Mouse (Mus musculus): ENCODE data around the gene Heatr1. TPM values are rescaled to one million over a fixed set of nuclear protein-coding genes. Genes with fewer than 3 reads are reported as not detected.
A peak's percentile ranks its signal among the peaks of the same experiment; 100 is the strongest.
"Not testable (repeated sequence)": the region's sequence is repeated elsewhere in the genome, so short reads cannot be mapped to it uniquely, and the experiment has no call there.

The Heatr1 gene
- polyA plus RNA-seq, 1 experiment from 2014 or later: 40.7 TPM

DNA sequence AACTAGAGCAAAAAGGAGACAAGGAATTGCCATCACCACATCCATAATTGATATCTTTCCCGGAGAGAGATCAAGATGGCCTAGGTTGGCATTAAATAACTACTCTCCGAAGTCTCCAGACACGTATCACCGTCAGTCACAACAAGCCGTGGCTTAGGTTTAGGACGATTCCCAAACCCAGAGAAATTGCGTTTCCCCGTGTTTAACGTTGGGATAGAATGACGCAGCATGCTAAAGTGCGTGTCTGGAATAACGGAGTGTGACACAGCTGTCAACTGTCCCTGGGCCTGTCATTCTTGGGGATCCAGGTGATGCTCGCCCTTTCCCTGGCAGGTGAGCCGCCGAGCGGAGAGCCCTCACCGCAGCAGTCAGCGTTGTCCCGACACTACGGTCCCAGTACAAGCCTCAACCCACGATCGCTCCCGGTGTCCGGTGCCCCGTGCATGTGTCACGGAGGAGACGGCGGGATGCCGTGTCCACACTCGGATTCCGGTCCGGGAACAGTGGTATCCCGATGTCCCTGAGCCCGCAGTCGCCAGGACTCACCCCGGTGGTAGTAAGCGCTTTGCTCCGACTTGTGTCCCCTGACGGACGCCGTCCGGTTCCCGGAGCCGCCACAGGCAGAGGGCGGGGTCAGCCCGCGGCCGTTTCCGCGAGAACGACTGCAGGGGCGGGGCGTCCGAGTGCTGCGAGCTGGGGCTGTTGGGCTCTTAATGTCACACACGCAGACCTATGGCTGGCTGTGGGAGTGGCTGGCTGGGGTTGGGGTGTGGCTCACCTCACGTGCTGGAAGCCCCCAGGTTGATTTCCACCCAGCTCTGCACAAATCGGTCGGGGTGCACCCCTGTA is 66.3 kb downstream of the Heatr1 start:
- H3K4me1 ChIP-seq: peaks cover 13% of the 10 kb centered on the region
- H3K36me3 ChIP-seq (replicated peaks): no peaks in the 10 kb centered on the region
- H3K4me3 ChIP-seq: peak overlapping the region; percentile 82
- no peaks in the 10 kb centered on the region for H3K9me3 ChIP-seq
- H3K27me3 ChIP-seq (replicated peaks; ENCODE audit: low read depth, poor library complexity, severe bottlenecking): no peaks in the 10 kb centered on the region
- H3K27ac ChIP-seq (replicated peaks): peak overlapping the region; percentile 77
- 1% methylated on average over 59 of the region's 59 CpGs for WGBS
- DNase-seq (ENCODE audit: low spot score): peak; percentile 94

DNA sequence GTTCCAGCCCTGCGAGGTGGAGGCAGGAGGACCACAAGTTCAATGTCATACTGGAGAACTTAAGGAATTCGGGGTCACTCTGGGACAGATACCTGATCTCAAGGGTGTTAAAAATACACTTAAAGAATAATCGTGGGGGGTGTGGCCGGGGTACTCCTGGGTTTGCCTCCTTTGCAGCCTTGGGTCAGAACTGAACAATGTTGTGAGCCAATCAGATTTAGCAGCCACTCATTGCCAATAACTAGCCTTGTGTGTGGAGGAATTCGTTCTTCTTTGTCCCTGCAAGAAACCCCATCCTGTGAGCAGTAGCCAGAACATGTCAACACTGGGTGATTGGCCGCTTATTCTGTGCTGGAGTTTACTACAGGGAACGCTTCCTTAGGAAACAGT is 66.9 kb downstream of the Heatr1 start:
- H3K4me1 ChIP-seq: peaks cover 13% of the 10 kb centered on the region
- H3K36me3 ChIP-seq (replicated peaks): no peaks in the 10 kb centered on the region
- H3K9me3 ChIP-seq: no peaks in the 10 kb centered on the region
- DNase-seq (ENCODE audit: low spot score): no peak
- WGBS: 2% methylated on average over 7 of the region's 7 CpGs
- peak overlapping the region; percentile 77 for H3K27ac ChIP-seq (replicated peaks)
- peak overlapping the region; percentile 82 for H3K4me3 ChIP-seq
- no peaks in the 10 kb centered on the region for H3K27me3 ChIP-seq (replicated peaks; ENCODE audit: low read depth, poor library complexity, severe bottlenecking)

DNA sequence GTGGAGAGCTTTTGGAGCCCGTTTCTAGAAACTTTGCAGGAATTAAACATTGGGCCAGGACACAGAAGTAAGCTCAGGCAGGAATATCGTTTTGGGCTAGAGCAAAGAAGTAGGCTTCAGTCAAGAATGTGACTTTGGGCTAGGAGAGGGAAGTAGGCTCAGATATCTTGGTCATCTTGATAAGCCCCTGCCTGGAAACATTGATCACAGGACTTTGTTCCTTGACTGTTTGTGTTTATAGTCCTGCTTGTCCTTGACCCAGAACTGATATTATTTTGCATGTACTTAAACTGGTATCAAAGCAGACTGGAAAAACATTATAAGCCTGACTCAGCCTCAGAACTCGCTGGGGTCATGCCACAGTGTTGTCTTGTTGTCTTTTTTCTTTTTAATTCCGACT is 67.8 kb downstream of the Heatr1 start:
- Histone ChIP-seq H3K27ac (replicated peaks) (no peak overlapping the region), H3K9me3 (no peaks in the 10 kb centered on the region), H3K36me3 (replicated peaks) (no peaks in the 10 kb centered on the region), H3K27me3 (replicated peaks; ENCODE audit: low read depth, poor library complexity, severe bottlenecking) (no peaks in the 10 kb centered on the region), H3K4me1 (peaks cover 13% of the 10 kb centered on the region), H3K4me3 (no peak overlapping the region)
- 81% methylated on average over 4 of the region's 4 CpGs for WGBS
- DNase-seq (ENCODE audit: low spot score): no peak

DNA sequence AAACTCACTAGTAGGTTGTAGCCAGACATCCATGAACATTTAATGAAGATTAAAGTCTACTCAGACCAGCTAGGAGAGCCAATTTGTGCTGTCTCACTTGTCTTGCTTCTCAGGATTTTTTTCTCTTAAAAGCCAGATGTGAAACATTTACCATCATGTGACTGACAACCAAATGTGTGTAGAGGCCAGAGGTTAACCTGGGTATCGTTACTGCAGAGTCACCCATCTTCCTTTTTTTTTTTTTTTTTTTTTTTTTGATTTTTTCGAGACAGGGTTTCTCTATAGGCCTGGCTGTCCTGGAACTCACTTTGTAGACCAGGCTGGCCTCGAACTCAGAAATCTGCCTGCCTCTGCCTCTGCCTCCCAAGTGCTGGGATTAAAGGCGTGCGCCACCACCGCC is 69.3 kb downstream of the Heatr1 start:
- not testable (repeated sequence) for H3K9me3 ChIP-seq; DNase-seq (ENCODE audit: low spot score)
- WGBS: 83% methylated on average over 6 of the region's 6 CpGs

DNA sequence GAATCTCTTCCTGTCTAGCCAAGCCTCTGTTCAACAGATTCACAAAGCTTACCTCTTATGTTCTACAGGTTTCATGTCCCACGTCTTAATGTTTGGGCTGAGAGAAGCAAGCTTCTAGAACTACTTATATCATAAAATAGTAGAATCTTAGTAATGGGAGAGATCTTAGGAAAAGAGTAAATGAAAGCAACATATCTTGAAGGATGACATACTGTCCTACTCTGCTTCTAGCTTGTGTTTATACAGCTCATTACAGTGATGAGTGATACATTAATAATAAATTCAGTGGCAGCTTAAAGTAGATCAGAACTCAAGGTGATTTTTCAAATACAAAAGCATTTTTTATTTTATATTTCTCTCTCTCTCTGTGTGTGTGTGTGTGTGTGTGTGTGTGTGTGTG is 70.0 kb downstream of the Heatr1 start, which contains the start of gene Lgals8:
Lgals8 (minus strand) TSS at position 101 of the 400 bp plus-strand sequence.
- no peaks in the 10 kb centered on the region for H3K27me3 ChIP-seq (replicated peaks; ENCODE audit: low read depth, poor library complexity, severe bottlenecking)
- no peak for DNase-seq (ENCODE audit: low spot score)
- H3K9me3 ChIP-seq: no peaks in the 10 kb centered on the region
- WGBS: 90% methylated on average over 1 of the region's 1 CpGs
- no peak within 1 kb of the TSS for H3K4me3 ChIP-seq
- H3K36me3 ChIP-seq (replicated peaks): no peaks in the 10 kb centered on the region
- peaks cover 13% of the 10 kb centered on the region for H3K4me1 ChIP-seq
- H3K27ac ChIP-seq (replicated peaks): no peak within 1 kb of the TSS

More for the DNA sequence above, 69.3 kb downstream of the Heatr1 start:
- H3K4me3 ChIP-seq; H3K36me3 ChIP-seq (replicated peaks); H3K27me3 ChIP-seq (replicated peaks; ENCODE audit: low read depth, poor library complexity, severe bottlenecking); H3K27ac ChIP-seq (replicated peaks): not testable (repeated sequence)
- H3K4me1 ChIP-seq: peaks cover 13% of the 10 kb centered on the region

DNA sequence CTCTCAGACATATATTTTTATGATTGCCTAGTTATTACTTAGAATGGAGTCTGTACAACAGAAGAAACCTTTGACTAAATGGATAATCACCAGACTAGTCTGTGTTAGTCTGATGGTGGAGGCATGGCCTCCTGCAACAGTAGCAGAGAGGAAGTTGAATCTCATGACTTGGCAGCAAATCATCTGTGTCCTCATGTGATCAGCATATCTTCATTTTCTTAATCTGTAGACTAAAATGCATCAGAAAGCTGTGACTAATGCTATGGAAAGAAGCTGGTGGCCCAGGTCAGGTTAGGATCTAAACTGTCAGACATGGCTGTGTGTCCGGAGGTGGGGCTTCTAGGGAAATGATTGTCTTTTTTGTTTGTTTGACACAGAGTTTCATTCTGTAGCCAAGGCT is 73.7 kb downstream of the Heatr1 start:
- H3K9me3 ChIP-seq: no peaks in the 10 kb centered on the region
- no peak overlapping the region for H3K27ac ChIP-seq (replicated peaks)
- no peak for DNase-seq (ENCODE audit: low spot score)
- H3K27me3 ChIP-seq (replicated peaks; ENCODE audit: low read depth, poor library complexity, severe bottlenecking): 0 out of 2 replicates have a peak, but pooled peaks cover 4% of the 10 kb centered on the region
- H3K4me1 ChIP-seq: no peaks in the 10 kb centered on the region
- no peaks in the 10 kb centered on the region for H3K36me3 ChIP-seq (replicated peaks)
- 94% methylated on average over 1 of the region's 1 CpGs for WGBS
- H3K4me3 ChIP-seq: no peak overlapping the region

DNA sequence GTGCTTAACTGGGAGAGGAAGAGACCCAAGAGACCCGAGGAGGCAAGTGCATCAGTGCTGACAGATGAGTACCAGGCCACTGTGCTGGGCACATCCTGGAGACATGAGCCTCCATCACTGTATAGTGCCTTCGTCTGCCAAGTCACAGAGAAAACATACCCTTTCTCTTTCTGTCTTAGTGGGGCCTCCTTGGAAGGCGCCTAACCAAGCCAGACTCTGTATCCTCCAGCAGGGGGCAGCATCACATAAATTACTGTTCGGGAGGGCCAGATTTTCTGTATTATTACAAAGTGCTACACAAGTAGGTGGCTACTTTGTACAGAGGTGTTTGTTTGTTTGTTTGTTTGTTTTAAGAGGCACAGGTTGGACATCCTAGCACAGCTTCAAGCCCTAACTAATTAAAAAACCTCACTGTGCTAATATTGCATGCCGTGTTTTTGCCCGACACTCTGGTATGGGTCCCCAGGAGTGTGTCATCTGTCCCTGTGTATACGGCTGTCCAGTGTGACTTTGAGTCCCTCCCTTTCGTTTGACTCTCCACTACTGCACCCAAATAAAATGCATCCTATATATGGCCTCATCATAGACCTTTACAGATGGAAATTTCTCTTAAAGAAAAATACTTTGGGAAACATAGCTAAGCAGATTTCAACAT is 79.0 kb downstream of the Heatr1 start:
- 41% methylated on average over 8 of the region's 8 CpGs for WGBS

DNA sequence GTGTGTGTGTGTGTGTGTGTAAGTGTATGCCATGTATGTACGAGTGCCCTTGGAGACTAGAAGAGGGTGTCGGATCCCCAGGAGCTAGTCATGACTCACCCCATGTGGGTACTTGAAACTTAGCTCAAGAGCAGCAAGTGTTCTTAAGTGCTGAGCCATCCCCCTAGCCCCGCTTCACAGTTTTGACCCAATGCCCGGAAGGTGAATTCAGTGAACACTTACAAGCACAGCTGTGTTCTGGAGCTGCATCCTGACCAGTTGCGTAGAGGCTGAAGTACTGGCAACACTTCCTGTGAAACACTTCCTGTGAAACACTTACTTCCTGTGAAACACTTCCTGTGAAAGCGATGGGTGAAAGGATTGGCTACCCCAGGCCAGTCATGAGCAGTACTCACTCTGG is 80.4 kb downstream of the Heatr1 start:
- Histone ChIP-seq H3K27me3 (replicated peaks; ENCODE audit: low read depth, poor library complexity, severe bottlenecking) (0 out of 2 replicates have a peak, but pooled peaks cover 4% of the 10 kb centered on the region), H3K27ac (replicated peaks) (no peak overlapping the region), H3K4me3 (no peak overlapping the region), H3K9me3 (no peaks in the 10 kb centered on the region), H3K36me3 (replicated peaks) (no peaks in the 10 kb centered on the region), H3K4me1 (peaks cover 3% of the 10 kb centered on the region; the same call in 1 of the 2 replicates)
- WGBS: 89% methylated on average over 6 of the region's 6 CpGs
- DNase-seq (ENCODE audit: low spot score): no peak

More for the DNA sequence above, 79.0 kb downstream of the Heatr1 start:
- 0 out of 2 replicates have a peak, but pooled peaks cover 4% of the 10 kb centered on the region for H3K27me3 ChIP-seq (replicated peaks; ENCODE audit: low read depth, poor library complexity, severe bottlenecking)
- DNase-seq (ENCODE audit: low spot score): peak; percentile 78
- H3K36me3 ChIP-seq (replicated peaks): no peaks in the 10 kb centered on the region
- no peaks in the 10 kb centered on the region for H3K4me1 ChIP-seq
- H3K9me3 ChIP-seq: no peaks in the 10 kb centered on the region
- H3K27ac ChIP-seq (replicated peaks): no peak overlapping the region
- H3K4me3 ChIP-seq: no peak overlapping the region

DNA sequence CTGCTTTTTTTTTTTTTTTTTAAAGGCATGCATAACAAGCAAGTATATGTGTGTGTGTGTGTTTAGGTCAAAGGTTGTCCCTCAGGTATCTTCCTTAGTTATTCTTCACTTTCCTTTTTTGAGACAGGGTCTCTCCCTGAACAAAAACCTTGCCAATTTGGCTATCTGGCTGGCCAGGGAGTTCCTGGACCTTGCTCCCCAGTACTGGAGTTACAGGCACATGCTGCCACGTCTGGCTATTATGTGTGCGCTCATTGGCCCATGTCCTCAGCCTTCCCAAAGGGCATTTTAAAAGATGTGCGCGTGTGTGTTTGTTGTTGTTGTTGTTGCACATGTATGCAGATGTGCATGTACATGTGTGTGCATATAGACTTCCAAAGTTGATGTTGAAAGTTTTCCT is 82.1 kb downstream of the Heatr1 start:
- Histone ChIP-seq H3K4me3 (no peak overlapping the region), H3K4me1 (peaks cover 3% of the 10 kb centered on the region; the same call in 1 of the 2 replicates), H3K27me3 (replicated peaks; ENCODE audit: low read depth, poor library complexity, severe bottlenecking) (0 out of 2 replicates have a peak, but pooled peaks cover 4% of the 10 kb centered on the region), H3K36me3 (replicated peaks) (no peaks in the 10 kb centered on the region), H3K27ac (replicated peaks) (no peak overlapping the region), H3K9me3 (no peaks in the 10 kb centered on the region)
- 91% methylated on average over 4 of the region's 4 CpGs for WGBS
- no peak for DNase-seq (ENCODE audit: low spot score)

DNA sequence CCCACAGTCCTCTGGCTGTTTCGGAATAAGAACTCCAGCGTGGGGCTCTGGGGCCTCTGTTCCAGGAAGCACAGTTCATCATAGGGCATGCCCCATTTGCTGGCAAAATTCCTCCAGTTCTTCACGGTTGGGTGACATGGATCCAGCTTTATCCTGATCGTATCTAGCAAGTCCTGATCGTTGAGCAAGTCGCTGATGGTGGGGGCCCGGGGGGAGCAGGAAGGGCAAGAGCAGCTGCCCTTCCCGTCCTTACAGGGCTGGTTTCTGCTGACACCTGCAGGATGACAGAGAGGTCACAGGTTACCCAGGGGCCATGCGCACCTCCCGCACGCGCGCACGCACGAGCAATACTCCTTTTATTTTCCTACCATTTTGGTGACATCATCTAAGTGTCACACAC is 83.5 kb downstream of the Heatr1 start:
- Histone ChIP-seq H3K4me1 (peaks cover 3% of the 10 kb centered on the region; the same call in 1 of the 2 replicates), H3K4me3 (no peak overlapping the region), H3K9me3 (no peaks in the 10 kb centered on the region), H3K36me3 (replicated peaks) (no peaks in the 10 kb centered on the region), H3K27ac (replicated peaks) (no peak overlapping the region), H3K27me3 (replicated peaks; ENCODE audit: low read depth, poor library complexity, severe bottlenecking) (no peaks in the 10 kb centered on the region)
- 83% methylated on average over 15 of the region's 15 CpGs for WGBS
- DNase-seq (ENCODE audit: low spot score): no peak

DNA sequence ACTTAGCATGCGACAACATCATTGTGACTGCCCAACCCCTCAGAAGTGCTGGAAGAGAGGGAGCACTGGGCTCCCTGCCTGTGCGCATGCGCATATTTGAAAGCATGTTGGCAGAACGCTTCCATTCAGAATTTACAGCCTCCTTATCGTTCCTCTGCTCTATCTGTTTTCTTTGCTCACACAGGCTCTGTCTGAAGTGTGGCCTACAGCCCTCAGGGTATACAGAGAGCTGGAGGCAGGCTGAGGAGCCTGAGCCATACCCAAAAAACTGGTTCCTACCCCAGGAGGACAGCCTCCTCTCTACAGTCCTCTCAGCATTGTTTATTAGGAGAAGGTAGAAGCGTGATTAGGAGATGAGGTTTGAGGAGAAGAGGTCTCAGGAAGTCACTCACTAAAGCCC is 85.0 kb downstream of the Heatr1 start:
- Histone ChIP-seq H3K27me3 (replicated peaks; ENCODE audit: low read depth, poor library complexity, severe bottlenecking) (no peaks in the 10 kb centered on the region), H3K36me3 (replicated peaks) (no peaks in the 10 kb centered on the region), H3K4me1 (peaks cover 3% of the 10 kb centered on the region; the same call in 1 of the 2 replicates), H3K27ac (replicated peaks) (no peak overlapping the region), H3K9me3 (no peaks in the 10 kb centered on the region), H3K4me3 (no peak overlapping the region)
- 81% methylated on average over 6 of the region's 6 CpGs for WGBS
- DNase-seq (ENCODE audit: low spot score): no peak

DNA sequence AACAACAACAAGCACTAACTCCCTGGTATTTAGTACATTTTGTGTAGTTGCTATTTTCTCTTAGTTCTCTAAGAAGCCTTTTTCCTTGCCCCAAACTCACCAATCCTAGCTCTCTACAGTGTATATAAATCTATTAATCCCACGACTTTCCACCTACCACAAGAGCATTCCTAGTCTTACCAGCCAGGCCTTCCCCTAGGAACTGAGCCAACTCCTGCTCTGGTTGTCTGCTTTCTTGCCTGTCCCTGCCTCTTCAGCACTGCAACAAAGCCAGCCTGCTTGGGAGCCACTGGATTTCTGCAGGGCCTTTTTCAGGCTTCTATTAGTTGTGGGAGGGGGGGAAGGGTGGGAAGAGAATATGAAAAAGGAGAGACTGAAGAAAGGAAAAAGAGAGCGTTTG is 90.4 kb downstream of the Heatr1 start:
- Histone ChIP-seq H3K27ac (replicated peaks) (0 out of 2 replicates have a peak overlapping the region, but pooled peaks have one; percentile 2), H3K4me3 (no peak overlapping the region), H3K27me3 (replicated peaks; ENCODE audit: low read depth, poor library complexity, severe bottlenecking) (no peaks in the 10 kb centered on the region), H3K4me1 (no peaks in the 10 kb centered on the region), H3K9me3 (no peaks in the 10 kb centered on the region), H3K36me3 (replicated peaks) (no peaks in the 10 kb centered on the region)
- DNase-seq (ENCODE audit: low spot score): no peak
- WGBS: 77% methylated on average over 2 of the region's 2 CpGs

Measured in embryonic facial prominence, embryonic 10.5 days (tissue).